Comparison of ENCODE assay signal across 7 mouse cellular contexts in the genomic region with DNA sequence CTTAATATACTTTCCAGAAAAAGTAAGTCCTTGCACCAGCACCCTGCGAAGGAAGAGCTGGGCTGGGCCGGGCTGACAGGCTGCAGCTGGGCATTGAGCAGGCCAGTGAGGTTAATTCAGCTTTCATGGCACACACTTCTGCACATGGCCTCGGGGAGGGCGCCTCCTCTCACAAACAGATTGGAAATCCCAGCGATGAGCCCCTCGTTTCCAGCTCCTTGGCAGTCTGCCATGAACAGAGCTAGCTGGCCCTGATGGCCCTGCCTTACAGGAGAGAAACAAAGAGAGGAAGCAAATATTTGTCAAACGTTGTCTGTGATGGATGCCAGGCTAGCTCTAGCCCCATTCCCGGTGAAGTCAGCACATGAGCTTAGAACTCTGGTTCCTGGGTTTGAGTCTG.
DNase-seq lines count a peak whose midpoint lies in the region; ATAC-seq and TF ChIP-seq lines count a peak whose summit lies in the region.

No protein-coding gene starts in this region.

- no peak overlapping the region for H3K4me2 ChIP-seq in lung, embryonic 14.5 days

- no peak overlapping the region for H3K9ac ChIP-seq in lung, embryonic 14.5 days

- peaks cover 12% of the 10 kb centered on the region; the same call in 1 of the 2 replicates for H3K4me1 ChIP-seq in hindbrain, embryonic 10.5 days (replicated peaks)
- peaks cover 6% of the 10 kb centered on the region; the same call in 1 of the 2 replicates for H3K4me1 ChIP-seq in lung, embryonic 14.5 days (ENCODE audit: insufficient read depth)

- no peaks in the 10 kb centered on the region for H3K9me3 ChIP-seq in hindbrain, embryonic 10.5 days
- no peaks in the 10 kb centered on the region for H3K9me3 ChIP-seq in lung, embryonic 14.5 days (ENCODE audit: low read depth, low read length)

- no peak overlapping the region for H3K4me3 ChIP-seq in hindbrain, embryonic 10.5 days
- H3K4me3 ChIP-seq in lung, embryonic 14.5 days (ENCODE audit: low read depth, low read length): no peak overlapping the region

- peak overlapping the region; percentile 23 for H3K27ac ChIP-seq in hindbrain, embryonic 10.5 days
- 0 out of 2 replicates have a peak overlapping the region, but pooled peaks have one; percentile 19 for H3K27ac ChIP-seq in lung, embryonic 14.5 days (ENCODE audit: low read depth)

- H3K36me3 ChIP-seq in hindbrain, embryonic 10.5 days: no peaks in the 10 kb centered on the region
- H3K36me3 ChIP-seq in lung, embryonic 14.5 days (ENCODE audit: insufficient read depth): no peaks in the 10 kb centered on the region

- DNase-seq in layer of hippocampus, adult 11-12 months (ENCODE audit: low spot score): peak; percentile 50
- no peak for DNase-seq in layer of hippocampus, adult 9-10 months (ENCODE audit: low spot score)
- peak; percentile 23 for DNase-seq in embryo, embryonic 10.5 days (ENCODE audit: low spot score)
- no peak for DNase-seq in hindbrain, embryonic 10.5 days (ENCODE audit: low spot score)
- DNase-seq in lung, embryonic 14.5 days: peak; percentile 96
- DNase-seq in right cerebral cortex, postnatal 25 days: peak; percentile 36
- DNase-seq in spleen, adult 12 weeks (ENCODE audit: low spot score): no peak

- peak; percentile 89 for ATAC-seq in lung, embryonic 14.5 days (ENCODE audit: insufficient read depth)

- peak; percentile 36 for TF ChIP-seq CTCF in lung, embryonic 14.5 days (IDR thresholded peaks at IDR 0.05; ENCODE audit: low read depth)

- WGBS in hindbrain, embryonic 10.5 days: 71% methylated on average over 8 of the region's 8 CpGs
- 13% methylated on average over 8 of the region's 8 CpGs for WGBS in lung, embryonic 14.5 days

- no peaks in the 10 kb centered on the region for H3K27me3 ChIP-seq in hindbrain, embryonic 10.5 days (ENCODE audit: insufficient read depth, poor library complexity, severe bottlenecking)
- H3K27me3 ChIP-seq in lung, embryonic 14.5 days (ENCODE audit: insufficient read depth, low read length): no peaks in the 10 kb centered on the region

Comparison
In these comparisons a context has a peak if more than half of its experiments do, and no peak if none do; other contexts are left out.
1. DNase-seq: peak in layer of hippocampus, adult 11-12 months (single experiment), embryo, embryonic 10.5 days (single experiment), lung, embryonic 14.5 days (single experiment) and right cerebral cortex, postnatal 25 days (single experiment); none in layer of hippocampus, adult 9-10 months (single experiment), hindbrain, embryonic 10.5 days (single experiment) and spleen, adult 12 weeks (single experiment).